Mouse (Mus musculus): Measurements from ENCODE around the gene Sidt2.

Sidt2 gene

DNA sequence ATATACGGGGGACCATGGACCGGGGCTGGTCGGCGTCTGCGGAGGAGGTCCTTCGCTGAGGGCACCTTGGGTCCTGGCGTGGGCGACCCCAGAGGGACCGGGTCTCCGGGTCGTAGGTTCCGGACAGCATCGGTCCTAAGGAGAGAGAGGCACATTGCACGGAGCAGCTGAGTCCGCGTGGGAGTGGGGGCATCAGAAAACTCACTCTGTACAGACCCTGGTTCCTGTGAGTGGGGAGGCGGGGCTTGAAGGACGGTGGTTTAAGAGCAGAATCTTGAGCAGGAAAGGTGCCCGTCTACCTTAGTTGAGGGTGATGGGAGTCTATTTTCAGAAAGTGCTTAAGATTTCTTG, 48.0 kb downstream of the Sidt2 start:
- no peak for DNase-seq

DNA sequence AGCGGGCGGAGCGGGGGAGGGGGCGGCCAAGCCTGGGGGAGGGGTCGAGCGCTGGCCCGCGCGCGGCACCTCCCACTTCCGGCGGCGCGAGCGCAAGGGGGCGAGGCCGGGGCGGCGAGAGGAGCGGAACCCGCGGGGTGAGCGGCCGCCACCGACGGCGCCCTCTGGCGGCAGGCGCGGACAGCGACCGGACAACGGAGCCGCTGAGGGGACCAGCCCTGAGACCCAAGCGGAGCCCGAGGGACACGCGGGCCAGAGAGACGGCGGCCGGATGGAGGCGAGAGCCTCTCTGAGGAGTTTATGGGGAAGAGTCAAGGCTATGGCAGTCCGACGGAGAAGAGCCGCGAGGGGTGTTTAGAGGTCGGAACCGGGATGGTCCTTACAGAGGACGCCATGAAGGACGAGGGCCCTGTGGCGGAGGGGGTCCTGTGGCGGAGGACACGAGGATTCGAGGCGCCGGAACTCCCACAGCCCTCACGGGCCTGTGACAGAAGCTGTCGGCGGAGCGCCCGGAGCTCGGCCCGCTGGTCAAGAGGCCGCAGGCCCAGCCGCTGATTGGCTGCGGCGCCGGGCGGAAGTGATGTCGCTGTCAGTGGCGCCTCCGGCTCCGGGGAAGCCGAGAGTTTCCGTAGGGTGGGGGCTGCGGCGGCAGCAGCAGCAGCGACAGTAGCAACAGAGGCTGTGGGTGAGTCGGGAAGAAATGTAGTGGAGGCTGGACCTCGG, 48.5 kb downstream of the Sidt2 start, which contains the start of the genes Pcsk7 and Rnf214:
TSS of gene Pcsk7 (plus strand) at position 143 of the 723 bp plus-strand sequence.
TSS of gene Rnf214 (minus strand) at position 557 of the 723 bp plus-strand sequence.
- peak; percentile 90 for DNase-seq

DNA sequence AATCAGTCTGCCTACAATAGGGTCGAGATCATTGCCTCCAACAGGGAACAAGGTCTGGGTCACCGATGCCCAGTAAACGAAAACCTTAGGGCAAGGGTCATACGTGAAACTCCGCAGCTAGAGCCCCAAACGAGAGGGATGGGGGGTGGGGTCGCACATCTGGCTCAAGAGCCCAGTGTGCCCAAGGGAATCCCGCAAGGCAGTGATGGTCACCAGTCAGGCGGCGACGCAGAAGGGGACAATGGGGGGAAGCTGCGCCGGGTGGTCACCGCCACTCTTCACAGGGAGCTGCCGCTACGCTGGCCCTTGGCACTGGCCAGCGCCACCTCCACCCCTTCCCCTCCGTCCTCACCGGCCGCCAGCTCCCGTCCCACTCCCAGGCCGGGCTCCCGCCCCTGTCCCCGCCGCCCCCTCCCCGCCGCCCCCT, 49.2 kb downstream of the Sidt2 start:
- DNase-seq = peak; percentile 37

DNA sequence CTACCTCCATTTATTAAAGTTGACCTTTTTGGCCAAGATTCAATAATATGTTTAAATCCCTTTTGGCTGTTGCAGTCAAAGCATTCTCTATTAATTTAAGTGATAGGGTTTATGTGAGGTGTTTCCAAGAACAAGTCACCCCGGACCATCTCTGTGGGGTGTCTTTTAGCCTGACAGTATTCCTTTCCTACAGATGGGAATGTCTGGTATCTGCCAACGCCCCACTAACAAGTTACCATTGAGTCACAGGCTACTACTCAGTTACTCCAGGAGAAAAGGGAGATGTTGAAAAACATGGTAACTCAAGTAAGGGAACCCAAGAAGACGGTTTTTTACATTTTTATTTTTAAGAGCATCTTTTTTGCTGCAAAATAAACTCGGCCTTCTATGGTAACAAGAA, 49.9 kb downstream of the Sidt2 start:
- DNase-seq = no peak

DNA sequence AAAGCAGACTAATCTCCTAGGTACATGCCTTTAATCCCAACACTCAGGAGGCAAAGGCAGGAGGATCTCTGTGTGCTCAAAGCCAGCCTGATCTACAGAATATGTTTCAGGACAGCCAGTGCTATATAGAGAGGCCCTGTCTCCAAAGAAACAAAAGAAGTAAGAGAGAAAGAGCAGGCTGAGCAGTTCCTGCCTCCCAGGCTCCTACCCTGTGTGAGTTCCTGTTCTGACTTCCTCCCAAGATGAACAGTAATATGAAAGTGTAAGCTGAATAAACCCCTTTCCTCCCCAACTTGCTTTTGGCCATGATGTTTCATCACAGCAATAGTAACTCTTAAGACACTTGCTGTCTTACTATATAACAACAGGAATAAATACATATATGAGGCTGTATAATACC, 61.4 kb downstream of the Sidt2 start:
- DNase-seq = no peak

Measured in right cerebral cortex, postnatal 14 days (tissue).